Mouse (Mus musculus): ENCODE data around the gene Tob2. TPM values are rescaled to one million over a fixed set of nuclear protein-coding genes. Genes with fewer than 3 reads are reported as not detected.

Tob2 gene
- total RNA-seq, 2 experiments from 2014 or later: 25.5 to 29.9 TPM

- DNase-seq (ENCODE audit: extremely low spot score in 1 of 2, low spot score in 2 of 2): no peak
- intact Hi-C loops (cut with DNase I): no loop called here
Observed at GRCm38 (mm10) chr15:81869985-81870384, 11.4 kb upstream of the Tob2 start.

GRCm38 (mm10) chr15:81864238-81864637 is 5.6 kb upstream of the Tob2 start:
- no peak for DNase-seq (ENCODE audit: extremely low spot score in 1 of 2, low spot score in 2 of 2)
- intact Hi-C loops (cut with DNase I): no loop called here

GRCm38 (mm10) chr15:81860471-81861135 is 2.0 kb upstream of the Tob2 start:
- intact Hi-C loops (cut with DNase I): no loop called here
- DNase-seq (ENCODE audit: extremely low spot score in 1 of 2, low spot score in 2 of 2): peak in 1 of 2 experiments; percentile 58

- intact Hi-C loops (cut with DNase I): no loop called here
- DNase-seq (ENCODE audit: extremely low spot score in 1 of 2, low spot score in 2 of 2): peak; percentile 88 to 95
Observed at GRCm38 (mm10) chr15:81859330-81860255, 997 bp upstream of the Tob2 start.

GRCm38 (mm10) chr15:81858138-81858516 is 469 bp downstream of the Tob2 start:
- intact Hi-C loops (cut with DNase I): no loop called here
- peak; percentile 91 to 93 for DNase-seq (ENCODE audit: extremely low spot score in 1 of 2, low spot score in 2 of 2)

- DNase-seq (ENCODE audit: extremely low spot score in 1 of 2, low spot score in 2 of 2): peak in 1 of 2 experiments; percentile 70
- intact Hi-C loops (cut with DNase I): no loop called here
Observed at GRCm38 (mm10) chr15:81857724-81858116, 876 bp downstream of the Tob2 start.

GRCm38 (mm10) chr15:81856938-81857723 is 1.5 kb downstream of the Tob2 start:
- intact Hi-C loops (cut with DNase I): no loop called here
- DNase-seq (ENCODE audit: extremely low spot score in 1 of 2, low spot score in 2 of 2): no peak

GRCm38 (mm10) chr15:81856030-81856790 is 2.4 kb downstream of the Tob2 start:
- intact Hi-C loops (cut with DNase I): no loop called here
- DNase-seq (ENCODE audit: extremely low spot score in 1 of 2, low spot score in 2 of 2): peak; percentile 84 to 90

GRCm38 (mm10) chr15:81853081-81853480 is 5.5 kb downstream of the Tob2 start:
- intact Hi-C loops (cut with DNase I): no loop called here

GRCm38 (mm10) chr15:81852411-81853000 is 6.1 kb downstream of the Tob2 start:
- intact Hi-C loops (cut with DNase I): no loop called here
- DNase-seq (ENCODE audit: extremely low spot score in 1 of 2, low spot score in 2 of 2): no peak

More at GRCm38 (mm10) chr15:81853081-81853480, 5.5 kb downstream of the Tob2 start:
- DNase-seq (ENCODE audit: extremely low spot score in 1 of 2, low spot score in 2 of 2): no peak

- intact Hi-C loops (cut with DNase I): no loop called here
- peak in 1 of 2 experiments; percentile 31 for DNase-seq (ENCODE audit: extremely low spot score in 1 of 2, low spot score in 2 of 2)
Observed at GRCm38 (mm10) chr15:81851375-81851774, 7.2 kb downstream of the Tob2 start.

- DNase-seq (ENCODE audit: extremely low spot score in 1 of 2, low spot score in 2 of 2): peak in 1 of 2 experiments; percentile 29
- intact Hi-C loops (cut with DNase I): no loop called here
Observed at GRCm38 (mm10) chr15:81850718-81851117, 7.9 kb downstream of the Tob2 start.

GRCm38 (mm10) chr15:81849104-81849503 is 9.5 kb downstream of the Tob2 start:
- DNase-seq (ENCODE audit: extremely low spot score in 1 of 2, low spot score in 2 of 2): no peak
- intact Hi-C loops (cut with DNase I): no loop called here

GRCm38 (mm10) chr15:81848301-81848700 is 10.3 kb downstream of the Tob2 start:
- peak in 1 of 2 experiments; percentile 64 for DNase-seq (ENCODE audit: extremely low spot score in 1 of 2, low spot score in 2 of 2)
- intact Hi-C loops (cut with DNase I): no loop called here

GRCm38 (mm10) chr15:81847861-81848260 is 10.7 kb downstream of the Tob2 start:
- intact Hi-C loops (cut with DNase I): no loop called here
- DNase-seq (ENCODE audit: extremely low spot score in 1 of 2, low spot score in 2 of 2): no peak

GRCm38 (mm10) chr15:81847161-81847560 is 11.4 kb downstream of the Tob2 start:
- DNase-seq (ENCODE audit: extremely low spot score in 1 of 2, low spot score in 2 of 2): no peak
- intact Hi-C loops (cut with DNase I): no loop called here

GRCm38 (mm10) chr15:81846755-81847154 is 11.8 kb downstream of the Tob2 start:
- intact Hi-C loops (cut with DNase I): no loop called here
- DNase-seq (ENCODE audit: extremely low spot score in 1 of 2, low spot score in 2 of 2): no peak

- DNase-seq (ENCODE audit: extremely low spot score in 1 of 2, low spot score in 2 of 2): peak in 1 of 2 experiments; percentile 59
- intact Hi-C loops (cut with DNase I): no loop called here
Observed at GRCm38 (mm10) chr15:81845724-81846123, 12.9 kb downstream of the Tob2 start.
